Mouse (Mus musculus): ENCODE data around the gene Kcnj1. TPM values are rescaled to one million over a fixed set of nuclear protein-coding genes. Genes with fewer than 3 reads are reported as not detected.

The Kcnj1 gene
- polyA plus RNA-seq, 1 experiment: not detected

- H3K4me3 ChIP-seq (ENCODE audit: insufficient read depth, poor library complexity, severe bottlenecking): no peak overlapping the region
- H3K79me2 ChIP-seq (ENCODE audit: control insufficient read depth, insufficient read depth): no peaks in the 10 kb centered on the region
- peaks cover 62% of the 10 kb centered on the region for H3K27me3 ChIP-seq (ENCODE audit: control insufficient read depth, insufficient read depth, insufficient read length)
- H3ac ChIP-seq (ENCODE audit: control insufficient read depth, insufficient read length, low read depth): no peak overlapping the region
- H3K36me3 ChIP-seq (ENCODE audit: control insufficient read depth, insufficient read depth): no peaks in the 10 kb centered on the region
- no peak for TF ChIP-seq MYOD1 (IDR thresholded peaks at IDR 0.05; ENCODE audit: control insufficient read depth, insufficient read length, low read depth)
- no peaks in the 10 kb centered on the region for H3K79me3 ChIP-seq (ENCODE audit: low read depth)
These were observed 37.0 kb downstream of the Kcnj1 start for GRCm38 (mm10) chr9:32409060-32409961.

- no peaks in the 10 kb centered on the region for H3K36me3 ChIP-seq (ENCODE audit: control insufficient read depth, insufficient read depth)
- H3ac ChIP-seq (ENCODE audit: control insufficient read depth, insufficient read length, low read depth): no peak overlapping the region
- no peak for TF ChIP-seq CEBPB (IDR thresholded peaks at IDR 0.05; ENCODE audit: low read depth)
- TF ChIP-seq USF1 (IDR thresholded peaks at IDR 0.05; ENCODE audit: low read depth): no peak
- no peak for TF ChIP-seq FOSL1 (IDR thresholded peaks at IDR 0.05; ENCODE audit: insufficient read depth, low read length, poor library complexity, severe bottlenecking)
- no peak for TF ChIP-seq MAX (IDR thresholded peaks at IDR 0.05)
- TF ChIP-seq MYOG (IDR thresholded peaks at IDR 0.05; ENCODE audit: control insufficient read depth, extremely low read depth, insufficient read length): no peak
- no peak for TF ChIP-seq MYOD1 (IDR thresholded peaks at IDR 0.05; ENCODE audit: control insufficient read depth, insufficient read length, low read depth)
- TF ChIP-seq CTCF (IDR thresholded peaks at IDR 0.05; ENCODE audit: control insufficient read depth, insufficient read depth, insufficient read length): no peak
- H3K27me3 ChIP-seq (ENCODE audit: control insufficient read depth, insufficient read depth, insufficient read length): peaks cover 65% of the 10 kb centered on the region
- no peaks in the 10 kb centered on the region for H3K79me3 ChIP-seq (ENCODE audit: low read depth)
- no peaks in the 10 kb centered on the region for H3K79me2 ChIP-seq (ENCODE audit: control insufficient read depth, insufficient read depth)
- H3K4me3 ChIP-seq (ENCODE audit: insufficient read depth, poor library complexity, severe bottlenecking): no peak overlapping the region
These were observed 38.4 kb downstream of the Kcnj1 start for GRCm38 (mm10) chr9:32410671-32411070.

GRCm38 (mm10) chr9:32411507-32411906 is 39.2 kb downstream of the Kcnj1 start:
- Histone ChIP-seq H3K79me2 (ENCODE audit: control insufficient read depth, insufficient read depth) (no peaks in the 10 kb centered on the region), H3K27me3 (ENCODE audit: control insufficient read depth, insufficient read depth, insufficient read length) (peaks cover 64% of the 10 kb centered on the region), H3K36me3 (ENCODE audit: control insufficient read depth, insufficient read depth) (no peaks in the 10 kb centered on the region), H3ac (ENCODE audit: control insufficient read depth, insufficient read length, low read depth) (no peak overlapping the region), H3K4me3 (ENCODE audit: insufficient read depth, poor library complexity, severe bottlenecking) (no peak overlapping the region), H3K79me3 (ENCODE audit: low read depth) (no peaks in the 10 kb centered on the region)
- no peak for TF ChIP-seq FOSL1 (IDR thresholded peaks at IDR 0.05; ENCODE audit: insufficient read depth, low read length, poor library complexity, severe bottlenecking)
- TF ChIP-seq CTCF (IDR thresholded peaks at IDR 0.05; ENCODE audit: control insufficient read depth, insufficient read depth, insufficient read length): no peak
- TF ChIP-seq MYOG (IDR thresholded peaks at IDR 0.05; ENCODE audit: control insufficient read depth, extremely low read depth, insufficient read length): no peak
- no peak for TF ChIP-seq USF1 (IDR thresholded peaks at IDR 0.05; ENCODE audit: low read depth)
- no peak for TF ChIP-seq MYOD1 (IDR thresholded peaks at IDR 0.05; ENCODE audit: control insufficient read depth, insufficient read length, low read depth)
- TF ChIP-seq MAX (IDR thresholded peaks at IDR 0.05): no peak
- no peak for TF ChIP-seq CEBPB (IDR thresholded peaks at IDR 0.05; ENCODE audit: low read depth)

- Histone ChIP-seq H3K4me3 (ENCODE audit: insufficient read depth, poor library complexity, severe bottlenecking) (no peak overlapping the region), H3K36me3 (ENCODE audit: control insufficient read depth, insufficient read depth) (no peaks in the 10 kb centered on the region), H3K79me2 (ENCODE audit: control insufficient read depth, insufficient read depth) (no peaks in the 10 kb centered on the region), H3ac (ENCODE audit: control insufficient read depth, insufficient read length, low read depth) (no peak overlapping the region), H3K27me3 (ENCODE audit: control insufficient read depth, insufficient read depth, insufficient read length) (peaks cover 66% of the 10 kb centered on the region), H3K79me3 (ENCODE audit: low read depth) (no peaks in the 10 kb centered on the region)
- TF ChIP-seq CTCF (IDR thresholded peaks at IDR 0.05; ENCODE audit: control insufficient read depth, insufficient read depth, insufficient read length) (no peak), FOSL1 (IDR thresholded peaks at IDR 0.05; ENCODE audit: insufficient read depth, low read length, poor library complexity, severe bottlenecking) (no peak), USF1 (IDR thresholded peaks at IDR 0.05; ENCODE audit: low read depth) (no peak), MAX (IDR thresholded peaks at IDR 0.05) (no peak), MYOG (IDR thresholded peaks at IDR 0.05; ENCODE audit: control insufficient read depth, extremely low read depth, insufficient read length) (no peak), MYOD1 (IDR thresholded peaks at IDR 0.05; ENCODE audit: control insufficient read depth, insufficient read length, low read depth) (no peak)
These were observed 40.7 kb downstream of the Kcnj1 start for GRCm38 (mm10) chr9:32412836-32413580.

GRCm38 (mm10) chr9:32414956-32415355 is 42.7 kb downstream of the Kcnj1 start:
- H3ac ChIP-seq (ENCODE audit: control insufficient read depth, insufficient read length, low read depth): no peak overlapping the region
- no peak for TF ChIP-seq CEBPB (IDR thresholded peaks at IDR 0.05; ENCODE audit: low read depth)
- no peak for TF ChIP-seq MAX (IDR thresholded peaks at IDR 0.05)
- no peak overlapping the region for H3K4me3 ChIP-seq (ENCODE audit: insufficient read depth, poor library complexity, severe bottlenecking)
- no peaks in the 10 kb centered on the region for H3K36me3 ChIP-seq (ENCODE audit: control insufficient read depth, insufficient read depth)
- no peaks in the 10 kb centered on the region for H3K79me2 ChIP-seq (ENCODE audit: control insufficient read depth, insufficient read depth)
- H3K79me3 ChIP-seq (ENCODE audit: low read depth): no peaks in the 10 kb centered on the region
- peaks cover 55% of the 10 kb centered on the region for H3K27me3 ChIP-seq (ENCODE audit: control insufficient read depth, insufficient read depth, insufficient read length)

GRCm38 (mm10) chr9:32415952-32416351 is 43.7 kb downstream of the Kcnj1 start:
- Histone ChIP-seq H3K79me3 (ENCODE audit: low read depth) (no peaks in the 10 kb centered on the region), H3K79me2 (ENCODE audit: control insufficient read depth, insufficient read depth) (no peaks in the 10 kb centered on the region), H3K4me3 (ENCODE audit: insufficient read depth, poor library complexity, severe bottlenecking) (no peak overlapping the region), H3ac (ENCODE audit: control insufficient read depth, insufficient read length, low read depth) (no peak overlapping the region), H3K36me3 (ENCODE audit: control insufficient read depth, insufficient read depth) (no peaks in the 10 kb centered on the region), H3K27me3 (ENCODE audit: control insufficient read depth, insufficient read depth, insufficient read length) (peaks cover 48% of the 10 kb centered on the region)
- TF ChIP-seq CEBPB (IDR thresholded peaks at IDR 0.05; ENCODE audit: low read depth): no peak
- TF ChIP-seq MYOG (IDR thresholded peaks at IDR 0.05; ENCODE audit: control insufficient read depth, extremely low read depth, insufficient read length): no peak
- TF ChIP-seq MAX (IDR thresholded peaks at IDR 0.05): no peak
- TF ChIP-seq CTCF (IDR thresholded peaks at IDR 0.05; ENCODE audit: control insufficient read depth, insufficient read depth, insufficient read length): no peak
- no peak for TF ChIP-seq USF1 (IDR thresholded peaks at IDR 0.05; ENCODE audit: low read depth)
- TF ChIP-seq FOSL1 (IDR thresholded peaks at IDR 0.05; ENCODE audit: insufficient read depth, low read length, poor library complexity, severe bottlenecking): no peak
- TF ChIP-seq MYOD1 (IDR thresholded peaks at IDR 0.05; ENCODE audit: control insufficient read depth, insufficient read length, low read depth): no peak

All from C2C12 (cell line).